Mouse (Mus musculus) gastrocnemius, adult 18-20 months (tissue): ENCODE measurements around the gene Dlg4. TPM values are rescaled to one million over a fixed set of nuclear protein-coding genes. Genes with fewer than 3 reads are reported as not detected.

Experiments used
- DNase-seq: peaks from one replicate; pipeline ENCODE4 v3.0.0; 2021; ENCODE audit warnings: low spot score
- long read RNA-seq, 2 experiments: library from polyadenylated mRNA; stranded (forward); transcript quantifications; one replicate each; pipeline ENCODE4 v2.0.0; 2021
- total RNA-seq, 2 experiments: library from RNA; stranded (reverse); gene quantifications; 2 replicates each; pipeline ENCODE4 v1.2.3; 2021

Gene Dlg4
- total RNA-seq: 1 to 10 TPM; 3.4 to 5.3 TPM
- long read RNA-seq, experiment 1: 0 reads
- long read RNA-seq, experiment 2, partial matches to known transcripts: 0 of 1 reads
- long read RNA-seq, experiment 2, other reads (novel, unspliced or antisense): 1 of 1 reads

DNA sequence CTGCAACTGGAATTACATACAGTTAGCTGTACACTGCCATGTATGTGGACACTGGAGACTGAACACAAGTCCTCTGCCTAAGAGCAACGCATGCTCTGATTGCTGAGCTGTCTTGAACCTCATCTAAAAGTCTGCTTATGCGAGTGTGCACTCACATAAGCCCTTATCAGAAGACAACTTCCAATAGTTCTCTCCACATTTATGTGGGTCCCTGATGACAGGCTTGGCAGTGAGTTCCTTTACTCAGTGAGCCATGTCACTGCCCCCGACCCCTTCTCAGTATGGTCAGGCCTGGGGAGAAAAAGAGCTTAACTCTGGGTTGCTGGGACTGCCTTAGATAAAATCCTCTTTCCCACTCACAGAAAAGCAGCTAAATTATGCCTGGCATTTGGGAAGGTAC is at the start of gene Dlg4:
Dlg4 (plus strand) TSS at position 274 of the 400 bp plus-strand sequence.
- no peak for DNase-seq

DNA sequence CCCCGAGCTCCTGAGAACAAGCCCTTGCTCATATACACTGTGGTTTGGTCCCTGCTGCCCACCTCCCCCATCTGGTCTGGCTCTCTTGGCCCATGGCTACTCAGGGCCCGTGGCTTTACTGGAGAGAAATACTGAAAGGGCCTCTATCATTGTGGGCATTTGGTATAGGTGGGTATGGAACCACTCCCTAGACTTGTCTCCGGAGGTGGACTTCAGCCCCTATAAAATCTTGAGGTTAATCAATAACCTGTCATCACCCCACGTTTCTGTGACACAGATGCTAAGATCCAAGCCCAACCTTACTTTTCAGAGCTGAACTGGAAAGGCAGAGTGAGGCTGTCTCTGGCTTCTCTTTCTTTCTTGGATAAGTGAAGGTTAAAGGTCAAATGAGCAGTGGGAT is 47.9 kb upstream of the Dlg4 start:
- no peak for DNase-seq

DNA sequence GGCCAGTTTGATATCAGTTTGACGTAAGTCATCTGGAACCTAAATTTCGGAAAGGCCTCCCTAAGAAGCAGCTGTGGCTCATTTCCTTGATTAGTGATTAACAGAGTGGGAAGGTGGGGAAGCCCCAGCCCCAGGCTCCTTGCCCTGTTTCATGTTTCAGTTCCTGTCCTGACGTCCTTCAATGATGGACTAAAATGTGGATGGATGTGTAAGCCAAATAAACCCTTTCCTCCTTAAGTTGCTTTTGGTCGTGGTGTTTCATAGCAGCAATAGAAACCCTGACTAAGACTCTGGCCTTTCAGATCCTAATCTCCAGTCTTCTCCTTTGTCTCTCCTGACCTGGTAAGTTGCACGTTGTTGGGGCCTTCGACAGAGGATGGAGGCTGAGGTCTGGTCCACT is 46.5 kb upstream of the Dlg4 start:
- no peak for DNase-seq

DNA sequence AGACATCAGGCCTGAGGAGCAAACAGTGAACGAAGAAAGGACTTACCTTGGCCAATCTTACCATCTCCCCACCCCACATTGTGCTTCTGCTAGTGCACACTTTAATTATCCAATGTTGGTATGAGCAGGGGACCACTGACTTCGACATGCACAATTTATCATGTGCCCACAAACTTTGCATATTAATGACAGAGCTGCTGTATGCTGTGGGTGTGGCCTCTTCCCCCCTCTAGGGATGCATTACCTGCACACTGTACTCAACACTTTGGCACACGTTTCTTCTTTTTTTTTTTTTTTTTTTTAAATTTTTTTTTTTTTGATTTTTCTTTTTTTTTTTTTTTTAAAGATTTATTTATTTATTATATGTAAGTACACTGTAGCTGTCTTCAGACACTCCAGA is 46.0 kb upstream of the Dlg4 start:
- DNase-seq: no peak

DNA sequence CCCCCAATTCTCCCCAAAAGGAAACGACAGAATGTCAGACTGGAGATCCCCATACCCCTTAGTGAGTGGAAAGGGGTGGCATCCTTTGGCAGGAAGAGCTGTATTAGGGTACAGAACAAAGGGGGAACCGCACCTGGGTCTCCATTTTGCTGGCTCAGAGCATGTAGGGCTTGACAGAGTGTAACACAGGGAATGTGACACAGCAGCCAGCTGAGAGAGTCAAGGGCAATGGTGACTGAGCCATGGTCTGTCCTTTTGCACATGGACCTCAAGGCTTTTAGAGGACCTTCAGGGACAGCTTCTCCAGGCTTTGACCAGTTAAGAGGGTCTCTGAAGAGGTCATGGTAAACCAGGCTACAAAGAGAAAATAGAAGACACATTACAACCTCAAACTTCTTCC is 41.8 kb upstream of the Dlg4 start:
- DNase-seq: no peak

DNA sequence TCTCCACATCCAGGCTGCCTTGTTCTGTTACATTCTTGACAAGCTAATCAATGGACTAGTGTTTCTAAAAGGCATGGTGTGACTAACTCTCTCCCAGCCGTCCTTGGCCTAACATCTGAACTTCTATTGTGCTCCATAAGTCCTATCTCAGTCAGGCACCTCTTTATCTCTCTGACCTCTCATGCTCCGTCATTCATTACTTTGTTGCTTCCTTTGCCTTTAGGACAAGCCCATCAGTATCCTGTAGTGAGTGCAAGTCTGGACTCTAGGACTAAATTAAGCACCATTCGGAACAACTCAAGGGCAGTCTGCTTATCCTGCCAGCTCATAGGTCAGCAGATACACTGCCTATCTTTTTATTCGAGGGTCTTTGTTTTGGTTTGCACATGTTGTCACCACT is 40.5 kb upstream of the Dlg4 start:
- no peak for DNase-seq

DNA sequence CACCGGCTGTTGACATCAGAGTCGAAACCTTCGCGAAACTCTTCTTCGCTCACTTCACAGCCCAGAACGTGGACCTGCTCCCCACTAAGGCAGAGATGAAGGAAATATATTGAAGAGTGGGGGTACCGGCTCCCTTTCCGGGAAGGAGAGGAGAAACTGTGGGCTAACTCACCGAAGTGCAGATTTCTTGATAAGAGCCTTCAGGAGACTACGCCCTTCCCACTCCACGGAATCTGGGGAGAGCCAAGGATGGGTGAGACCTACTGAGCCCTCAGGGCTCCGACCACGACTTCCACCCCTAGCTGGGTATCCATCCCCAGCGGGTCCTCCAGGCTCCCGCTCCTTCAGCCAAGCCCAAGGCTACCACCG is 36.9 kb upstream of the Dlg4 start:
- DNase-seq: no peak

DNA sequence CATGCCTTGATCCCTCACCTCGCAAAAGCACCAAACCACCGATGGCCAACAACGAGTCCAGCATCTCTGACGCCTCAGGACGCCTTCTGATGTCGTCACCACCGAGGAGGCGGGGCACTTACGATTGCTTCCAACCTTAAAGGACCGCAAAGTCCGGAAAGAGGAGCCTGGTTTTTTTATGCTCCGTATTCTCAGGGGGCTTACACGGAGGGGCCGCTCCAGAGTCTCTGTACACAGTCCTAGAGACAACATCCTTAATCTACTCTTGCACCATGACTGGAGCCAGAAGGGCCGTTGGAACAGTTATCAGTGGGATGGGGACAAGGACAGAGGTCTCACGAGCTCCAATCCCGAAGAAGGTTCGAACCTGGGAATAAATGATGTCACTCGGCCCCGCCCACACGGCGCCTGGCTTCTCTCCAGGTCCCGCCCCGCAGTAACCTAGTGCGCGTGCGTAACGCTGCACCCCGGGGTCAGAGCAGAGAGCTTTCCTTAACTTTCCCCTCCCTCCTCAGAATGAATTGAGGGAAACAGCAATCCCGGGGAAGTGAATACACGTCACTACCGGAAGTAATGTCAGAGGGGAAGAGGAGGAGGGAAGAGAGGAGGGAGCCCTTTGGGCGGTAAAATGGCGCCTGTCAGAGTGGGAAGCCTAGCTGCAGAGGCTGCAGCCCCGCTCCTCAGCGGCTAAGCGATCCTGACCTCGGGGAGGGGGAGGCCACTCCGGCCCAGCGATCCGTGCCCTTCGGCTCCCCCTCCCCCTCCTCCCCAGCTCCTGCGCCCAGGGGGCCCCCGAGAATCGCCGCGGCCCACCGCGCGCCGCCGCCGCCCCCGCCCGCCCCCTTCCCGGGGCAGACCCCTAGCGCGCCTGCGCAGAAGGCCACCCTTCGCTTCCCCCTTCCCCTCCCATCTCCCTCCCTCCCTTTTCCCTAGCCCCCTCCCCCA is 36.3 kb upstream of the Dlg4 start:
- DNase-seq: peak; percentile 98

DNA sequence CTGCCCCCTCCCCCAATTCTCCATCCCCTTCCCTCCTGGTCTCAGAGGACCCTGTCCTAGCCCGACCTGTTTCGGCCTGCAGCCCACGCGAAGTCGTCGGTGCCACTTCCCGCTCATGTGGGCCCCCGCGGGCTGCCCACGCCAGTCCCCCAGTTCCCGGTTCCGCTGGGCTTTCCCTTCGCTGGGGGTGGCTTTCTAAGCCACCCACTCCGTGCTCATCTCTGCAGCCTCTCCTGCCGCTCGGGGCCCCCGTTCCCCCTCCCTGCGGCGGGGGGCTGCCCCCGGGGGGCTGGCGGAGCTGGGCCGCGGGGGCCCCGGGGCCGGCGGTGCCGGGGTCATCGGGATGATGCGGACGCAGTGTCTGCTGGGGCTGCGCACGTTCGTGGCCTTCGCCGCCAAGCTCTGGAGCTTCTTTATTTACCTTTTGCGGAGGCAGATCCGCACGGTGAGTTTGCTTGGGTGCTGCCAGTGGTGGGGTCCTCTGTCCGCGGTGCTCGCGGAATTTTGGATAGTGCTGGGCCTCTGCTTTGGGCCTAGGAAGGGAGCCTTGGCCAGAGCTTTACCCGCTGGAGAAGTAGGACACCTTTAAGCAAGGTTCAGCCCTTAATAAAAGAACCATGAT is 35.5 kb upstream of the Dlg4 start, which contains the start of gene Ctdnep1:
Ctdnep1 (plus strand) TSS at position 16 of the 622 bp plus-strand sequence.
- DNase-seq: peak; percentile 31

DNA sequence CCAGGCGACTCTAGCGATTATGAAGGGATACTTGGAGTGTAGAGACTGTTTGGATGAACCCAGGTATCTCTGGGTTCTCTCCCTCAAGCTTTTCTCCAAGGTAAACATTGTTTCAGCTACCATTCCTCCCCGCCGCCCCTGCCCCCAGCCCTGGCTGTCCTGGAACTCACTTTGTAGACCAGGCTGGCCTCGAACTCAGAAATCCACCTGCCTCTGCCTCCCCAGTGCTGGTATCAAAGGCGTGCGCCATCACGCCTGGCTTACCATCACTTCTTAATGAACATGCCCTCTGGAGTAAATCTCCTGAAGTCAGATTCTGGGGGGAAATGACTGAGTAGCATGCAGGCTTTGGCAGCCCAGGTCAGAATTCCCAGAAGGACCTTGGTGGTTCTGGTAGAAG is 34.5 kb upstream of the Dlg4 start, which contains the start of gene Elp5:
Elp5 (minus strand) TSS at position 293 of the 400 bp plus-strand sequence.
- no peak for DNase-seq

DNA sequence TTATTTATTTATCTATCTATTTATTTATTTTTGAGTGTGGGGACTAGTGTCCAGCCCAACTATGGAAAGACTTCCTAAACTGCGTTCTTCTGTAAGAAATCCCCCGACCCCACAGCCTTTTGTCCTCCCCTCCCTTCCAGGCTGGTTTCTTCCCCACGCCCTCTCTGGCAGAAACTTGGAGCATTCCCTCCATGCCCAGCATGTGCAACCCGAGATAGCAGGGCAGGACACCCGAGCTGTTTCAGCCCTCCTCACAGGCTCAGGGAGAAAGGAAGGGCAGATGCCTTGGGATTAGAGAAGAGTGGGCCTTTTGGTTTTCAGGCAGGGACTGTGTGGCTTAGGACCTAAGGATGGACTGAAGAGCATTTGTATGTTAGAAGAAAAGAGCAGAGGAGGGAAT is 33.9 kb upstream of the Dlg4 start:
- peak; percentile 77 for DNase-seq

DNA sequence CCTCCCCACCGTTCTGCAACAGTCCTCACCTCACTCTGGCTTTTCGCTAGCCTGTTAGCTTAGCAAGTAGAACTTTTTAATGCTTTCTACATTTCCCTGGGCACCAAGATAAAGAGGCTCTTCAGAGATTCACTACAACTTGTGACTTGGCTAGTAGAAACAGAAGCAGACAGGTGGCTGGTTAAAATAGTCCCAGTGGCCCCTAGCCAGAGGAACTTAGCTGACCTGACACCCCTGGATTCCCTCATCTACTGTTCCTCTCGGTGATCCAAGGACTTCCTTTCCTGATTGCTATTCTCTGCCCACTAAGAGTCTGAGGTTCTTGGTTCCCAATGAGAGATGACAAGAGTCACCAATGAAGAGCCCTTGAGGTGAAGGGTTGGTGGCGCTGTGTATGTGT is 33.4 kb upstream of the Dlg4 start:
- DNase-seq: peak; percentile 81

DNA sequence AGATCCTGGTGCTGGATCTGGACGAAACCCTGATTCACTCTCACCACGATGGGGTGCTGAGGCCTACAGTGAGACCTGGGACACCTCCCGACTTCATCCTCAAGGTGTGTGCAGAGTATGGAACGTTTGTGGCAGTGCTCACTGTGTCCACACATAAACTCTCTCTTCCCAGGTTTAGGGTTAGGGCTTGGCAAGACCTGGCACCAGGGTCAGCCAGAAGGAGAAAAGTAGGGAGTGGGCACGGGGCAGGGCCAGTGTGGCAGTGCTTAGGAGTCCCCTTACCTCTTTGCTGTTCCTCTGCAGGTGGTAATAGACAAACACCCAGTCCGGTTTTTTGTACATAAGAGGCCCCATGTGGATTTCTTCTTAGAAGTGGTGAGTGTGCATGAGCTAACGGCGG is 32.3 kb upstream of the Dlg4 start:
- DNase-seq: no peak

DNA sequence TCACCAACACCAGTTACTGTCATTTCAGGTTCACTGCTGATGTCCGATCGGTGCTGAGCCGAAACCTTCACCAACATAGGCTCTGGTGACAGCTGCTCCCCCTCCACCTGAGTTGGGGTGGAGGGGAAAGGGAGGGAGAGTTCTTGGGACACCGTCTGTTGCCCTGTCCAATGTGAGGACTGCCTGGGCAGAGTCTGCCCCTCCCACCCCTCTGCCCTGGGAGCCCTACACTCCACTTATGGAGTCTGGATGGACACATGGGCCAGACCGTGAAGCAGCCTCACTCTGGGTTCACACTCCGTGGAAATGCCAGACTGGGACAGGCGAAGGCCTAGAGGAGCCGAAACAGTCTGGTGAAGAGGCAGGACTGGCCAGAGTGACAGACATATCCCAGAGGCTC is 26.8 kb upstream of the Dlg4 start:
- DNase-seq: no peak

DNA sequence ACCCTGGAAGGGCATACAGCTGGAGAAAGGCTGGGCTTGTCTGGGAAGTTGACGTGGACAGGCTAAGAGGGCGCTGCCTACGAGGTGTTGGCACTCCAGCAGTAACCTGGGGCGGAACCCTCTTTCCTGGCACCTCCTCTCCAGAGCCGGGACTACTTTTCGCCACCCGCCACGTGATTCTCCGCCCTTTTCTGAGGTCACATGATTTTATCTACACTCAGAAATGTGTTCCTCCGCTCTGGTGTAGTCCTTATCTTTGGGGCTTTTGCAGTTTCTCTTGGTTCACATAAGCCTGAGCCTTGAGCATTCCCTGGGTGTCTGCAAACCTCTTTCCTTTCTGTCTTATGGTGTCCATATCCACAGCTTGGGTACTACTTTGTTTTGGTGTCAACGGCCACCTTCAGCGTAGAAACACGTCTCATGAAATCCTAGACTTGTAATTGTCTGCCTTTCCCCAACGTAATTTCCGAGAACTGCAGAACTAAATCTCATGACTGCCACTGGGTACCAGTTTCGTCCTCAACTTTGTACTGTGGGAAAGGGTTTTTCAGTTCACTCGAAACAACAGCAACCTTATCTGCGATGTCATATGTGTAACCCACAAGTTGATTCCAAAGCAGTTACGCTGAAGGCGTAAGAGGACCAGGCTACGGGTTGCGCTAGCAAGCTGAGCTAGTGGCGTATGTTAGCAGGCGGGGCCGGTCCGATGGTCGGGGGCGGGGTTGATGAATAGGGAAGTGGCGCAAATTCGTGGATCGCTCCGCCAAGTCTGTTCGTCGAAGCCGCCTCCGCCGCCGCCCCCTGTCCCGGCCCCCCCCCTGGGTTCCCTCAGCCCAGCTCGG is 25.7 kb upstream of the Dlg4 start, which contains the start of gene Gabarap:
Gabarap (plus strand) TSS at position 294 of the 842 bp plus-strand sequence.
- peak; percentile 97 for DNase-seq

DNA sequence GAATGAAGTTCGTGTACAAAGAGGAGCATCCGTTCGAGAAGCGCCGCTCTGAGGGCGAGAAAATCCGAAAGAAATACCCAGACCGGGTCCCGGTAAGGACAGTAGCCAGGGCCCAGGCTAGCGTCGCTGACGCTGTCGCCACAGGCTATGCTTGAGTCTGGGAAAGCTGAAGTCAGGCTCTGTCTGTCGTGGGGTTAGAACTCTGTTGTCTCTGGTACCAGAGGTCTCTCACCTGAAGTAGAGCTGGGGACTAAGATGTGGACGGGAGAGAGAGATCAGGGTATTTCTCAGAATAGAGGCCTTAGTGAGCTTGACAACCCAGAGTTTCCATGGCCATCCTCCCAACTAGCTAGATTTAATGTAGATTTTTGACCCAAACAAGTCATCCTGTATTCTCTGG is 25.0 kb upstream of the Dlg4 start:
- DNase-seq: no peak

DNA sequence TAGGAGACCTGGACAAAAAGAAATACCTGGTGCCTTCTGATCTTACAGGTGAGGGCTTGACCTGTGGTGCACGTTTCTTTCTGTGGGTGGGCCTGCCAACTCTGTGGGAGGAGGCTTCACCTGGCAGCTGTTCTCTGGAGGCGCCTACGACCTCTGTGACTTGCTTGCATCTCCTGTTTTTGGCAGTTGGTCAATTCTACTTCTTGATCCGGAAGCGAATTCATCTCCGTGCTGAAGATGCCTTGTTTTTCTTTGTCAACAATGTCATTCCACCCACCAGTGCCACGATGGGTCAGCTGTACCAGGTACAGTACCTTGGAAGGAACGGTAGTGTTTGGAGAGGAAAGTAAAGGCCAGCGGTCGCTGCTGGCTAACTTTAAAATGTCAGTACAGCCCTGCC is 24.3 kb upstream of the Dlg4 start:
- DNase-seq: no peak

DNA sequence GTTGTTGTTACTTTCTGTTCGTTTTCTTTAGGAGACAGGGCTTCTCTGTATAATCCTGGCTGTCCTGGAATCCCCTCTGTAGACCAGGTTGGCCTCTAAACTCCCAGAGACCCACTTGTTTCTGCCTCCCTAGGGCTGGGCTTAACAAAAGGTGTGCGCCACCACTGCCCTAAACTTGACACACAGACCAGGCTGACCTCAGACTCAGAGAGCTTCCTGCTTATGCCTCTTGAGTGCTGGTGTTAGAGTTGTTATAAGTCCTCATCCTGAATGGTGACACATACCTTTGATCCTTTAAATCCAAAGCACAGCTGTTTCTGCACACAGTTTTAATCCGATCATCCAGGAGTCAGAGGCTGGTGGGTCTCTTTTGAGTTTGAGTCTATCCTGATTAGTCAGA is 23.8 kb upstream of the Dlg4 start:
- DNase-seq: no peak

DNA sequence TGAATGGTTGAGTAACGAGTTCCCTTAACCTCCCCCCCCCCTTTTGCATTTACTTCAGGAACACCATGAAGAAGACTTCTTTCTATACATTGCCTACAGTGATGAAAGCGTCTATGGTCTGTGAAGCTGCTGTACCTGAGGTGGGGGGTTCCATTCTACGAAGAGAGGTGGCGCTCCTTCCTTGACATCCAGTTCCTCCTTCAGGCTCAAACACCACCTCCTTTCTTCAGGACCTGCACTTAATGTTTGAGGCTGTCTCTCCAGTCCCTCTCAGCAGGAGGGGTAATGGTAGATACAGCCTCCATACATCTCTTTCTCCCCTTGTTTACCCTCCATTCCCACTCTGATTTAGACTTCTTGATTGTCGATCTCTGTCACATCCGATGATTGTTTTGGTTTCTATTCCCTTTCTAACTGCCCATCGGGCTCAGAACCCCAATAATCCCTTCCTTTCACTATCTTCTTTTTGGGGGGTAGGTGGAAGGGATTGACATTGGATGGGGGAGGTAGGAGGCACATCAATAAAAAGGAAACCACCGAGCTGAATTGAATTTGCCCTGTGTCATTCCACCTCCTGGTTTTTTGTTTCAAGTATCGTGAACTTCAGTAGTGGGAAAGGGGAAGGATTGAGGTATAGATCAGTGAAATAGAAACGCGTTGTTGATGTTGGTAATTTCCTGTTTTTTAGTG is 22.2 kb upstream of the Dlg4 start:
- DNase-seq: no peak

DNA sequence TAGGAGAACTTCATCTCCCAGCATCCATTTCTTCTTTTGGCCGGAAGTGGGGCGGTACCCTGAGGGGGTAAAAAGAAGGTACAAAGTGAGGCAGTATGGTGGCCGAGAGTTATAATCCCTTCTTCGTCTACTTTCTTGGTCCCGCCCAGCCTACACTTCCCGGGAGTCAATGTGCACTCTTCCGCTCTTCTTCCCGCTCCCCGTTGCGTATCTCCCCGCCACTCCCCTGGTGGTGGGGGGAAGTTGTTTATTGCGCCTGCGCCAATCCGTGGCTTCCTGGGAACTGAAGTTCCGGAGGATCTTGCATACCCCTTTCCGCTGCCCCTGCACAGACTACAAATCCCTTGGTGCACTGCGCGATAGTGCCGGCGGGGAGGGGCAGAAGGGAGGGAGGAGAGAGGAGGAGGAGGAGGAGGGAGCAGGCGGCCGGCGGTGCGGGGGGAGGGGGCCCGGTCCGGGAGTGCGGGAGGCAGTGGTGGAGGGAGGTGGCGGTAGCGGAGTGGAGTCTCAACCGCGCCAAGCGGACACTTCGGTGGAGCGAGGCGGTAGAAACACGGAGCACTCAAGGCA is 21.3 kb upstream of the Dlg4 start, which contains the start of gene Phf23:
Phf23 (plus strand) TSS at position 387 of the 570 bp plus-strand sequence.
- DNase-seq: peak; percentile 99
